Mouse (Mus musculus) brain, embryonic 18.5 days (tissue): Measurements from ENCODE around the gene Egf.

ENCODE experiments used
- DNase-seq: peaks from one replicate; pipeline ENCODE4 v3.0.0-alpha.2; 2012; ENCODE audit warnings: low read depth, low spot score

Egf gene

GRCm38 (mm10) chr3:129723311-129723710 is 31.8 kb downstream of the Egf start:
- DNase-seq: no peak

DNA sequence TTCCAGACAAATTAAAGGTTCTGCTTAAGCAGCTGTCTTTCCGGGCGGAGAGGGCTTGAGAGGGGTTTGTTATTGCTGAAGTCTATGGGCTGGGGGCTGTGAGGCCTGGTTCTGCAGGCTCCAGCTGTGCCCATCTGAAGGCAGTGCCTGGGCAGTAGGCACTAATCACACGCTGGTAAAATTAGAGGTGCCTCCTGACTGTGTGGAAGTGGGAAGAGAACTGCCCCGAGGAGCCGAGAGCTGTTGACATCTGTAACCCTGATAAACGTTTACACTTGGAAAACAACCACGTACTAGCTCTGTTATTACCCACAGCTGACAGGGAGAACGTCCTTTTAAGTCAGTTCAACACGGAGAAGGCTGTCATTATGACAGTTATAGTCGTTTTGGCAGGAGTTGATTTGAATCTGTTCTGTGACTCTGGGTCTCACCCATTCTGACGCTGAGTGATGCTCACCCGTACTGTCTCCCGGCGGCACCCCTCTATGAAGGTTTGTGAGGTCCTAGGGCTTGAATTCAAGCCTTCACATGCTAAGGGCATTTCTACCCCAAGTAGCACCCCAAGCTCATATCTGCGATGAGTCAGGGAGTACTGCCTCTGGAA is 40.5 kb downstream of the Egf start:
- no peak for DNase-seq

GRCm38 (mm10) chr3:129708157-129708556 is 47.0 kb downstream of the Egf start:
- no peak for DNase-seq

DNA sequence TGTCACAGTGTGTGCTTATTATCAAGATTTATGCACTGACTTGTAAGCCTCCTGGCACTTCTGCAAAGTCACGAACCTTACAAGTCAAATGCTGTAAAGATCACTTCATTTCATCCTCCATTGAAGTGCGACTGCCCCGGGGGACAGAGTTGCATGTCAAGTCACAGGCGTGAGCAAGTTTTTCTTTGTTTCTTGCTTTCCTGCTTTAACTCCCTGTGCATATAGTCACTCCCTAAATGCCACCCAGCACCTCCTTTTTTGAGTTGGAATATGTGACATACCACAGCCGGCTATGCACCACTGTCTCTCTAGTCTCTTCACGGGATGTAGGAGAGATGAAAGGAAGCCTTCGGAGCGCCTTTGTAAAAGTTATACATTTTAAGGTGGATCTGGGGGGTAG is 56.2 kb downstream of the Egf start:
- no peak for DNase-seq

- no peak for DNase-seq
Observed at GRCm38 (mm10) chr3:129698365-129698764, 56.8 kb downstream of the Egf start.

- no peak for DNase-seq
Observed at GRCm38 (mm10) chr3:129697691-129698090, 57.4 kb downstream of the Egf start.

- no peak for DNase-seq
Observed at GRCm38 (mm10) chr3:129695943-129696342, 59.2 kb downstream of the Egf start.

DNA sequence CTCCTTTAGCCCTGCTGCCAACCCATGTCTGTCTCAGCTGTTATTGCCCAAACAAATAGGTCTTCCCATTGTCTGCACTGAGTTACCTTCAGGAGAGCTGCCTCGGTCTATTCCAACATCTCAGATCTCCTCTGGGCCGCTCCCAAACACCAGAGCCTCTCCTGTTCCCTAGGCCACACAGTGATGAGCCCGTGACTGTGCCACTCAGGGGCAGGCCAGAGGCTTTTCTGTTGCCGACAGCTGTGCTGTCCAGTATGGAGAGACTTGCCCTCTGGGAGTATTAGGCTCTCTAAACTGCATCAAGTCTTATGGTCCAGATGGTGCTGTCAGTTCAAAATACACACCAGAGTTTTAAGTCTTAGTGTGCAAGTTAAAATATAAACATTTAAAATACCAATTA is 61.5 kb downstream of the Egf start:
- DNase-seq: no peak

- no peak for DNase-seq
Observed at GRCm38 (mm10) chr3:129692816-129693215, 62.3 kb downstream of the Egf start.

- no peak for DNase-seq
Observed at GRCm38 (mm10) chr3:129687429-129687828, 67.7 kb downstream of the Egf start.

DNA sequence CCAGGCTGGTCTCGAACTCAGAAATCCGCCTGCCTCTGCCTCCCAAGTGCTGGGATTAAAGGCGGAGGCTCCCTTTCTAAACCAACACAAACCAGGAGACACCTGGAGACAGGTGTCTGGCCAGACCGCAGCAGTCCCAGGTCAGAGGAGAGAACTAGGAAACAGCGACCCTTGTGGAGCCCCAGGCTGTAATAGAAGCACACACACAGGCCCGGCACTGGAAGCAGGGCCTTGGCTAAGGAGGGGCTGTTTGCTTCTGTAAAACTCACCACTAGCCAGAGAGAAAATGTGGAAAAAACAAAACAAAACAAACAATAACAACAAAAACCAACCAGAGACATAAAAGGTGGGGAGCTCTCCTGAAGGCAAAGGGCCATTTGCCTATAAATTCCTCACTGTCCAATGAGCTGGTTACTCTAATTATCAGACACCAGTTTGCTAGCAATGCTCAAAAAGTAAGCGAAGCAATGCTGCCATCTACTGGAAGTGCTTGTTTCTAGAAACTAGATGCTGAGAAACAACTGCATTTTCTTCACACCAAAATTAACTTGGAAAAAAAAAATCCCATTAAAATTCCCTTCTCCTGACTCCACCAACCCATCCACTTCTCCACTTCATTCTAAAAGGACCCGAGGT is 68.3 kb downstream of the Egf start:
- no peak for DNase-seq

- no peak for DNase-seq
Observed at GRCm38 (mm10) chr3:129686196-129686595, 68.9 kb downstream of the Egf start.

DNA sequence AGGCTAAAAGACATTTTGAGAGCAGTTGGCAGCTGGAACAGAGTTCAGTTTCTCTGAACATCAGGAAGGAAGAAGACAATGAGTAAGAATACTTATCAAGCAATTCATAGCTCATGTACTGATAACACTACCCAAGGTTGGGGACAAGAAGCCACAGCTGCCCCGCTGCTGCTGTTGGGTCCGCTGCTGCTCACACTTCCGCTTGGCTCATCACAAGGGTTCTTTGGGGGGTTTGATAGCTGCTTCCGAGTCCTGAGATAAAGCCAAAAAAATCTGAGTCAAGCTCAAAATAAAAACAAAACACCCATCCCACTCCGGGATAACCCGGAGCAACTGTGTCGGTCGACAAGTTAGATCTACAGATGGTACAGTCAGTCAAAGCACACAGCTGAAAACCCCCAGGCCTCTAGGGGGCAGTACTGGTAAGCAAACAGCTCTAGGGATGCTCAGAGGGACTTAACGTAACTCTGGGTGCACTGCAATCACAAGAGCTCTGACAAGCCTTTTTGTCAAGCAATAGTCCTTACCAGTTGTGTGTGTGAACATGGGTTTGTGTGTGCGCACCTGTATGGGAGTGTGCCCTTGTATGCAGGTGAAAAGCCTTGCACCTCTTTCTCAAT is 71.9 kb downstream of the Egf start:
- DNase-seq: no peak

- no peak for DNase-seq
Observed at GRCm38 (mm10) chr3:129682389-129682788, 72.7 kb downstream of the Egf start.

- no peak for DNase-seq
Observed at GRCm38 (mm10) chr3:129681841-129682240, 73.3 kb downstream of the Egf start.

DNA sequence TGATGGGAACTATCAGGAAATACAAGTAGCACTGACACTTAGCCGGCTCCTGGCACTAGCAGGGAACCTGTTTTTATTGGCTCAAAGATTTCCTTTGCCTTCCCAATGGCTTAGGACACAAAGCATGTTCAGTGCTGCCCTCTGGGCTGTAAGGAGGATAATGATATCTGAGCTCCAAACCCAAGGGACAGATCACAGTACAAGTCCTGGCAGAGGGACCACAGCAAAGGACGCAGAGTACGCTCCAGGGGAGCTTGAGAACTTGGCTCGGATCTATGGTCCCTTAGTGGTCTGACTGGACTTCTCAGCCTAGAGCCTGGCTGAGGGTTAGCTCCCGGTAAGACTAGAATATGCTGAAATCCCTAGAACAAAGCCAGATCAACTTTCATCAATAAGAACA is 74.9 kb downstream of the Egf start:
- no peak for DNase-seq

DNA sequence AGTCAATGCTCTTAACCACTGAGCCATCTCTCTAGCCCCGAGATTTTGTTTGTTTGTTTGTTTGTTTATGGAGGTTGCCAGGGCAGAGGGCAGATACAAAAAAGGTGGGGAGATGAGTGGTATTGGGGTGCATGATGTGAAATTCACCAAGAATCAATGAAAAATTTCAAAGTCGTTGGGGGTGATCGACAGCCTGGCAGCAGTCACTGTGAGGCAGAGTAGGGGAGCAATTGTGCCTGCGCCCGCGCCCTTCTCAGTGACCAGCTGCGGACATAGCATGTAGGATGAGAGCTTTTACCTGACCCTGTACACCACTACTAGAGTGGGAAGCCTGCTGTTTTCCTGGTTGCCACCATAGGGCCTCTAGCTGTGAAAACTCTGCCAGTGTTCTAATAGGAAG is 79.2 kb downstream of the Egf start:
- no peak for DNase-seq

- no peak for DNase-seq
Observed at GRCm38 (mm10) chr3:129663906-129664305, 91.2 kb downstream of the Egf start.

GRCm38 (mm10) chr3:129658776-129659175 is 96.3 kb downstream of the Egf start:
- DNase-seq: no peak

DNA sequence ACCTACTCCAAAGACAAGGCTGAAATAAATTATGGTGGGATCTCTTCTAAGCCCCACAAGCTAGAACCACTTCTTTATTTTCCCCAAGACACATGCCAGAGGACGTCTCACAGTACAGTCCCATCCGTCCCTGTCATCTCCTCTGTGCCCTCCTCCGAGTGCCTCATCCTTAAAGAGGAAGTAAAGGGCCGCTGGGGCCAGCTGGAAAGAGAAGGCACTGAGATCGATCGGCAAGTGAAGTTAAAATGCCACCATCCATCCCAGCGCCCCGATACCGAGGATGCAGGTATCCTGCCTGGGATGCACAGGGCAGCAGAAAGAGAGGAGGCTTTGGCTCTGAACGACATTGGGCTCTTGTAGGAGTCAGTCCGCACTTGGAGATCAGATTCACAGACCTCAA is 97.3 kb downstream of the Egf start:
- DNase-seq: no peak

DNA sequence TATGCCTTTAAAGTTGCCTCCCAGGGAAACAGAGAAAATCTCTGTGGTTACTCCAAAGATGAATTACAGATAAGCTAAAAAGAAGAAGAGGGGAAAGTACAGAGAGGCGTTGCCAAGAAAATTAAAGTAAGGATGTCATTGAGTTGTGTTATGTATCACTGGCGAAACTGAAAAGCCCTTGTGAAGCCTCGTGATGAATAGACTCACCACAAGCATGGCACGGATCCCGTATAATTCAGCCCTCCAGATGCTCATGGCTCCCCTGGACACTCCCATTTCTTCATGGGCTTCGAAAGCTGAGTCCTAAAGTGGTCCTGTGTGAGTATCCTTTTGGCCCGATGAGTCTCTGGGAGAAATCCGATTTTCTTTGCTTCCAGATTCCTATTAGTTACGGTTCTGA is 97.9 kb downstream of the Egf start:
- no peak for DNase-seq

- DNase-seq: no peak
Observed at GRCm38 (mm10) chr3:129656540-129656939, 98.6 kb downstream of the Egf start.

GRCm38 (mm10) chr3:129652476-129652875 is 102.6 kb downstream of the Egf start:
- no peak for DNase-seq
